Mouse (Mus musculus): ENCODE data around the gene Podxl2. TPM values are rescaled to one million over a fixed set of nuclear protein-coding genes. Genes with fewer than 3 reads are reported as not detected.
A peak's percentile ranks its signal among the peaks of the same experiment; 100 is the strongest.

The Podxl2 gene
- polyA plus RNA-seq, 1 experiment from 2014 or later: 1.6 TPM

- Histone ChIP-seq H3K9ac (ENCODE audit: low read depth, low read length) (no peak overlapping the region), H3K4me3 (ENCODE audit: low read depth, low read length) (no peak overlapping the region), H3K36me3 (ENCODE audit: control insufficient read depth, insufficient read depth) (peaks cover 15% of the 10 kb centered on the region), H3K27ac (ENCODE audit: low read length) (no peak overlapping the region; the same call in 1 of the 2 replicates), H3K9me3 (replicated peaks; ENCODE audit: control insufficient read depth, low read length) (no peaks in the 10 kb centered on the region), H3K4me2 (ENCODE audit: low read depth, low read length) (no peak overlapping the region), H3K27me3 (ENCODE audit: control insufficient read depth, insufficient read depth, low read depth, low read length) (no peaks in the 10 kb centered on the region), H3K4me1 (ENCODE audit: control insufficient read depth, low read depth, low read length) (no peaks in the 10 kb centered on the region; the same call in 1 of the 2 replicates)
- ATAC-seq (ENCODE audit: low read depth): peak; percentile 20; the same call in 1 of the 2 replicates
- 26% methylated on average over 3 of the region's 3 CpGs for WGBS (ENCODE audit: insufficient replicate concordance)
These were observed 54.0 kb downstream of the Podxl2 start for GRCm38 (mm10) chr6:88820853-88821252.

GRCm38 (mm10) chr6:88816913-88817312, 57.9 kb downstream of the Podxl2 start:
- Histone ChIP-seq H3K4me3 (ENCODE audit: low read depth, low read length) (no peak overlapping the region), H3K9me3 (replicated peaks; ENCODE audit: control insufficient read depth, low read length) (no peaks in the 10 kb centered on the region), H3K4me1 (ENCODE audit: control insufficient read depth, low read depth, low read length) (peaks cover 2% of the 10 kb centered on the region; the same call in 1 of the 2 replicates), H3K4me2 (ENCODE audit: low read depth, low read length) (no peak overlapping the region), H3K27me3 (ENCODE audit: control insufficient read depth, insufficient read depth, low read depth, low read length) (no peaks in the 10 kb centered on the region), H3K27ac (ENCODE audit: low read length) (no peak overlapping the region), H3K9ac (ENCODE audit: low read depth, low read length) (no peak overlapping the region), H3K36me3 (ENCODE audit: control insufficient read depth, insufficient read depth) (peaks cover 7% of the 10 kb centered on the region)
- WGBS (ENCODE audit: insufficient replicate concordance): 80% methylated on average over 3 of the region's 3 CpGs
- no peak for ATAC-seq (ENCODE audit: low read depth)

GRCm38 (mm10) chr6:88815489-88815888, 59.4 kb downstream of the Podxl2 start:
- ATAC-seq (ENCODE audit: low read depth): no peak
- Histone ChIP-seq H3K27me3 (ENCODE audit: control insufficient read depth, insufficient read depth, low read depth, low read length) (no peaks in the 10 kb centered on the region), H3K4me1 (ENCODE audit: control insufficient read depth, low read depth, low read length) (peaks cover 4% of the 10 kb centered on the region; the same call in 1 of the 2 replicates), H3K4me2 (ENCODE audit: low read depth, low read length) (no peak overlapping the region), H3K27ac (ENCODE audit: low read length) (no peak overlapping the region), H3K9me3 (replicated peaks; ENCODE audit: control insufficient read depth, low read length) (no peaks in the 10 kb centered on the region), H3K9ac (ENCODE audit: low read depth, low read length) (no peak overlapping the region), H3K36me3 (ENCODE audit: control insufficient read depth, insufficient read depth) (peaks cover 14% of the 10 kb centered on the region), H3K4me3 (ENCODE audit: low read depth, low read length) (no peak overlapping the region)
- WGBS (ENCODE audit: insufficient replicate concordance): 89% methylated on average over 3 of the region's 3 CpGs

- WGBS (ENCODE audit: insufficient replicate concordance): 81% methylated on average over 3 of the region's 3 CpGs
- Histone ChIP-seq H3K27me3 (ENCODE audit: control insufficient read depth, insufficient read depth, low read depth, low read length) (no peaks in the 10 kb centered on the region), H3K9ac (ENCODE audit: low read depth, low read length) (no peak overlapping the region), H3K4me3 (ENCODE audit: low read depth, low read length) (no peak overlapping the region), H3K27ac (ENCODE audit: low read length) (no peak overlapping the region), H3K9me3 (replicated peaks; ENCODE audit: control insufficient read depth, low read length) (no peaks in the 10 kb centered on the region), H3K4me1 (ENCODE audit: control insufficient read depth, low read depth, low read length) (peaks cover 4% of the 10 kb centered on the region; the same call in 1 of the 2 replicates), H3K36me3 (ENCODE audit: control insufficient read depth, insufficient read depth) (peaks cover 17% of the 10 kb centered on the region), H3K4me2 (ENCODE audit: low read depth, low read length) (no peak overlapping the region)
- ATAC-seq (ENCODE audit: low read depth): no peak
These were observed 59.8 kb downstream of the Podxl2 start for GRCm38 (mm10) chr6:88815036-88815435.

- no peak for ATAC-seq (ENCODE audit: low read depth)
- 82% methylated on average over 10 of the region's 10 CpGs for WGBS (ENCODE audit: insufficient replicate concordance)
- no peaks in the 10 kb centered on the region for H3K27me3 ChIP-seq (ENCODE audit: control insufficient read depth, insufficient read depth, low read depth, low read length)
These were observed 61.0 kb downstream of the Podxl2 start for GRCm38 (mm10) chr6:88813832-88814231.

GRCm38 (mm10) chr6:88812886-88813285, 62.0 kb downstream of the Podxl2 start:
- Histone ChIP-seq H3K9ac (ENCODE audit: low read depth, low read length) (no peak overlapping the region), H3K9me3 (replicated peaks; ENCODE audit: control insufficient read depth, low read length) (no peaks in the 10 kb centered on the region), H3K27me3 (ENCODE audit: control insufficient read depth, insufficient read depth, low read depth, low read length) (no peaks in the 10 kb centered on the region), H3K27ac (ENCODE audit: low read length) (no peak overlapping the region), H3K4me3 (ENCODE audit: low read depth, low read length) (no peak overlapping the region), H3K4me2 (ENCODE audit: low read depth, low read length) (no peak overlapping the region), H3K36me3 (ENCODE audit: control insufficient read depth, insufficient read depth) (peaks cover 24% of the 10 kb centered on the region), H3K4me1 (ENCODE audit: control insufficient read depth, low read depth, low read length) (peaks cover 4% of the 10 kb centered on the region)
- ATAC-seq (ENCODE audit: low read depth): no peak
- WGBS (ENCODE audit: insufficient replicate concordance): 58% methylated on average over 3 of the region's 3 CpGs

More at GRCm38 (mm10) chr6:88813832-88814231, 61.0 kb downstream of the Podxl2 start:
- Histone ChIP-seq H3K4me3 (ENCODE audit: low read depth, low read length) (no peak overlapping the region), H3K4me1 (ENCODE audit: control insufficient read depth, low read depth, low read length) (peaks cover 4% of the 10 kb centered on the region), H3K27ac (ENCODE audit: low read length) (no peak overlapping the region), H3K9ac (ENCODE audit: low read depth, low read length) (no peak overlapping the region), H3K36me3 (ENCODE audit: control insufficient read depth, insufficient read depth) (peaks cover 25% of the 10 kb centered on the region), H3K9me3 (replicated peaks; ENCODE audit: control insufficient read depth, low read length) (no peaks in the 10 kb centered on the region), H3K4me2 (ENCODE audit: low read depth, low read length) (no peak overlapping the region)

- Histone ChIP-seq H3K4me1 (ENCODE audit: control insufficient read depth, low read depth, low read length) (peaks cover 4% of the 10 kb centered on the region), H3K4me3 (ENCODE audit: low read depth, low read length) (no peak overlapping the region), H3K27ac (ENCODE audit: low read length) (0 out of 2 replicates have a peak overlapping the region, but pooled peaks have one; percentile 27), H3K36me3 (ENCODE audit: control insufficient read depth, insufficient read depth) (peaks cover 24% of the 10 kb centered on the region), H3K27me3 (ENCODE audit: control insufficient read depth, insufficient read depth, low read depth, low read length) (no peaks in the 10 kb centered on the region), H3K9me3 (replicated peaks; ENCODE audit: control insufficient read depth, low read length) (no peaks in the 10 kb centered on the region), H3K4me2 (ENCODE audit: low read depth, low read length) (no peak overlapping the region), H3K9ac (ENCODE audit: low read depth, low read length) (no peak overlapping the region)
- 35% methylated on average over 7 of the region's 7 CpGs for WGBS (ENCODE audit: insufficient replicate concordance)
- no peak for ATAC-seq (ENCODE audit: low read depth)
These were observed 62.9 kb downstream of the Podxl2 start for GRCm38 (mm10) chr6:88811880-88812400.

GRCm38 (mm10) chr6:88811396-88811795, 63.4 kb downstream of the Podxl2 start:
- 0 out of 2 replicates have a peak, but pooled peaks have one; percentile 15 for ATAC-seq (ENCODE audit: low read depth)
- Histone ChIP-seq H3K9me3 (replicated peaks; ENCODE audit: control insufficient read depth, low read length) (no peaks in the 10 kb centered on the region), H3K4me3 (ENCODE audit: low read depth, low read length) (no peak overlapping the region), H3K36me3 (ENCODE audit: control insufficient read depth, insufficient read depth) (peaks cover 24% of the 10 kb centered on the region), H3K9ac (ENCODE audit: low read depth, low read length) (no peak overlapping the region), H3K4me2 (ENCODE audit: low read depth, low read length) (no peak overlapping the region), H3K27ac (ENCODE audit: low read length) (no peak overlapping the region), H3K4me1 (ENCODE audit: control insufficient read depth, low read depth, low read length) (peaks cover 4% of the 10 kb centered on the region), H3K27me3 (ENCODE audit: control insufficient read depth, insufficient read depth, low read depth, low read length) (no peaks in the 10 kb centered on the region)
- WGBS (ENCODE audit: insufficient replicate concordance): 12% methylated on average over 7 of the region's 7 CpGs

- ATAC-seq (ENCODE audit: low read depth): no peak
- Histone ChIP-seq H3K4me3 (ENCODE audit: low read depth, low read length) (no peak overlapping the region), H3K27me3 (ENCODE audit: control insufficient read depth, insufficient read depth, low read depth, low read length) (no peaks in the 10 kb centered on the region), H3K9me3 (replicated peaks; ENCODE audit: control insufficient read depth, low read length) (no peaks in the 10 kb centered on the region), H3K4me2 (ENCODE audit: low read depth, low read length) (no peak overlapping the region), H3K9ac (ENCODE audit: low read depth, low read length) (no peak overlapping the region), H3K36me3 (ENCODE audit: control insufficient read depth, insufficient read depth) (peaks cover 24% of the 10 kb centered on the region), H3K4me1 (ENCODE audit: control insufficient read depth, low read depth, low read length) (peaks cover 4% of the 10 kb centered on the region), H3K27ac (ENCODE audit: low read length) (no peak overlapping the region)
- WGBS (ENCODE audit: insufficient replicate concordance): 79% methylated on average over 3 of the region's 3 CpGs
These were observed 64.6 kb downstream of the Podxl2 start for GRCm38 (mm10) chr6:88810291-88810690.
